Mouse (Mus musculus) small intestine, adult 2 months (tissue): ENCODE data around the gene Sipa1l3.

ENCODE experiments used
- CTCF ChIP-seq: fragments of 200-500 bp; IDR thresholded peaks from 2 replicates; pipeline ENCODE4 v1.5.1; 2012; ENCODE audit warnings: low read depth, mild to moderate bottlenecking, control low read depth, inconsistent platforms, low read length, moderate library complexity, mixed read lengths; ENCODE audit not compliant: insufficient replicate concordance, insufficient read length; ENCODE audit errors: extremely low read depth
- POLR2A ChIP-seq: fragments of 200-500 bp; IDR thresholded peaks from 2 replicates; pipeline ENCODE4 v1.6.1; 2012; ENCODE audit warnings: low read depth, mild to moderate bottlenecking, control low read depth, inconsistent platforms, low read length, moderate library complexity

DNA sequence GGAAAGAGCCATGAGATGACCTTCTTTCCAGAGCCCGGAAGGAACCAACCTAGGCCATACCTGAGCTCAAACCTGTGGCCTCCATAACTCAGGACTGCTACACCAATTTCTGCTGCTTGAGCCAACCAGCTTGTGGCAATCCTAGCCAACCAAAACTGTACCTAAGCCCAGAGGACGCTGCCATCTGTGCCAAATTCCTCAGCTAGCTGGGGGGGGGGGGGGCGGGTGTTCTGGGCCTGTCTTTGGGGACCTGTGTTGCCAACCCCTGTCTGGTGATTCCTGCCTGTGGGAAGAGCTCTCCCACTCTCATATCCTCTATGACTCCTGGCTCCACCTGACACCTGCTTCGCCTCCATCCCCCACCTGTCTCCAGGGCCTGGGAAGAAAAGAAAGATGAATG, 34.9 kb downstream of the Sipa1l3 start:
- TF ChIP-seq POLR2A = no peak
- TF ChIP-seq CTCF = no peak
